Mouse (Mus musculus): ENCODE measurements around the gene Spata31d1a.

The Spata31d1a gene

DNA sequence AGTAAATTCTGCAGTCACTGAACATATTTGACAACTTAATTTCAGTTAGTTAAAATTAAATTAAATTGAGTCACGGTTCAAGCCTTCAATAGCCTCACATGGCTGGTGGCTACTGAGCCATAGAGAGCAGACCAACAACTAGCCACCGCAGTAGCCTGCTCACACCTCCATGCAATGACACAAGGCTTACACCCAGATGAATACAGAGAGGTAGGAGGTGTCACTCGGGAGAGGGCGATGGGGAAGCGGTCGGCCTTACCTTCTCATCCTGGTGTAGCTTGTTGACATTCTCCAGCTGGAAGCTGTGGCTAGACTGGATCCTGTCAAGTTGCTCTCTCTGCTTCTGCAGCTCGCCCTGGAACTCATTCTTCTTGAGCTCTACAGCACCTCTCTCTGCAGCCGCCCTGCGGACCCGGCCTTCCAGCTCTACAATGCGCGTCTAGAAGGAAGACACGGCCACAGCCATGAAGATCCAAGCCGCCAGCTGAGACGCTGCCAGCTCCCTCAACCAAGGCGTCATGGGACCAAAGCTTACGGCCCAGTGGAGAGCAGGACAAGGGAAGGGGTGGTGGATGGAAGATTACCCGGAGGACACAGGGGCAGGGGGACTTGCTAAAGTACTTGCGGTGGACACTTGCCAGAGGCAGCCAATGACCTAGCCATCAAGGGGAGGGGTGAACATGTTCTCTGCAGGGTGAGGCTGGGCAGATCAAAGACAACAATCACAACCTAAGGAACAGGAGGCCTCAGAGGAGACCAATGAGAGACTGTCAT, 46.0 kb downstream of the Spata31d1a start:
- no peak for DNase-seq (ENCODE audit: low spot score)

DNA sequence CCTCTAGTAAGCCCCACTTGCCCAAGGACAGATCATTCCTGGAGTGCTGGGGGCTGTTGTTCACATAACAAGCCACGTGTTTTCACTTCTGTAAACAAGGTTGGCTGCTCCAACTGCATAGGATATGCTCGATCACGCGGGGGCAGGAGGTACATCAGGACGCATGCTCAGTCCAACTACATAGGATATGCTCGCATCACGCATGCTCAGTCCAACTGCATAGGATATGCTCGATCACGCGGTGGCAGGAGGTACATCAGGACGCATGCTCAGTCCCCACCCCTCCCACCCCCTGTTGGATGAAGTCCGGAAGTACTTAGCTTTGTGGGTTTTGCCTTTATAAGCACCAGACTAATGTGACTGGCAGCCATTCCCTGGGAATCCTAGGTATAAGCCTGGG, 48.2 kb downstream of the Spata31d1a start:
- no peak for DNase-seq (ENCODE audit: low spot score)

DNA sequence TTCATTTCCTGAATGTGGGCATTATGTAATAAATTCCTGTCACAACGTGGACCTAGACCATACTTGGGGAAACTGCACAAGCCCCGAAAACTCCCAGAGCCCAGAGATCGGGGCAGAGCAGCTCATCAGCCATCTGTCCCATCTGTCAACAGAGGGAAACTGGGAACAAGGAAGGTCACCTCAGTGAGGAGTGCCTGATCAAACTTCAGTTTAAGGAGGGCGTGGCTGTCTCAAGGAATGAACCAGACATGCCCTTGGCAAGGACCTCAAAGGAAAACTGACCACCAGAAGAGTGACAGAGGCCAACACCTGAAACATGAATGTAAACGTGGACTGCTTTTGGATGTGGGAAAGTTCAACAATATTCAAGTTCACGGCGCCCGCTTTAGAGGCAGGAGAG, 48.7 kb downstream of the Spata31d1a start:
- DNase-seq (ENCODE audit: low spot score), result no peak

DNA sequence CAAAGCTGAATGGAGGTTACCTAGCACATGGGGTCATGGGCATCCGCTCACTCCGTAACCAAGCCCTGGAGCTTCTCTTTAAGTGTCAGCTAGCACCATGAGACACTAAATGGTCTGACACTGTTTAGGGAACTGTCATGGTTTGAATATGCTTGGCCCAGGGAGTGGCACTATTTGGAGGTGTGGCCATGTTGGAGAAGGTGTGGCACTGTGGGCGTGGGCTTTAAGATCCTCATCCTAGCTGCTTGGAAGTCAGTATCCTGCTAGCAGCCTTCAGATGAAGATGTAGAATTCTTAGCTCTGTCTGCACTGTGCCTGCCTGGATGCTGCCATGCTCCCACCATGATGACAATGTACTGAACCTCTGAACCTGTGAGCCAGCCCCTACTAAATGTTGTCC, 49.8 kb downstream of the Spata31d1a start:
- no peak for DNase-seq (ENCODE audit: low spot score)

DNA sequence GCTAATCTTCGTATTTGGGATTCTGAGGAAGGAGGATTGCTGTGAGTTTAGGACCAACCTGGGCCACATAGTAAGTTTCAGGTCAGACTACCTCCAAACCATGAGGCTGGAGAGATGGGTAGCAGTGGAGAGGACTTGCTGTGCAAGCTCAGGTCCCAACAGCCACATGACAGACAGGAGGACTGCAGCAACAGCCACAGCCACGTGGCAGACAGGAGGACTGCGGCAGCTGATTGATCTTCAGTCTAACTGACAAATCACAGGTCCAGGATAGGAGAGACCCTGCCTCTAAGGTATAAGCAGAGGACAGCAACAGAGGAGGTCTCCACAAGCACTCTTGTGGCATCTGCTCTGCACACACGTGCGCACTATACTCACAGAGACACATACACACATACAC, 52.3 kb downstream of the Spata31d1a start:
- DNase-seq (ENCODE audit: low spot score), result no peak

DNA sequence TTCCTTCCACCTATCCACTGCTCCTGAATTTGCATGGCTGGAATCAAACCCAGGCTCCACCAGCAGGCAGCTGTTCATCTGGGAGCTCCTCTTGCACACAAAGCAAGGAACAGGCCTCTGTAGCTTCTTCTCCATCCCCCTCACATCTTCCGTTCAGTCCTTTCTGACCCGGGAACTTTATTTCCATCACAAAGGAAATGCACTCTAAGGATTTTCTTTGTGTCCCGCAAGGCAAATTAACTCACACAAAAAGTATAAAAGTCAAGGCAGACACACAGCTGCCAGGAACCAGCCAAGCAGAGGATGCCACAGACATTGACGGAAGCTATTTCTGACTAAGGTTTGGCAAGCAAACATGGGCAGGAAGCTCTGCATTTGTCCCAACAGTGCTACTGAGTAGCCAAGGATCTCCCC, 53.1 kb downstream of the Spata31d1a start:
- DNase-seq (ENCODE audit: low spot score), result no peak

DNA sequence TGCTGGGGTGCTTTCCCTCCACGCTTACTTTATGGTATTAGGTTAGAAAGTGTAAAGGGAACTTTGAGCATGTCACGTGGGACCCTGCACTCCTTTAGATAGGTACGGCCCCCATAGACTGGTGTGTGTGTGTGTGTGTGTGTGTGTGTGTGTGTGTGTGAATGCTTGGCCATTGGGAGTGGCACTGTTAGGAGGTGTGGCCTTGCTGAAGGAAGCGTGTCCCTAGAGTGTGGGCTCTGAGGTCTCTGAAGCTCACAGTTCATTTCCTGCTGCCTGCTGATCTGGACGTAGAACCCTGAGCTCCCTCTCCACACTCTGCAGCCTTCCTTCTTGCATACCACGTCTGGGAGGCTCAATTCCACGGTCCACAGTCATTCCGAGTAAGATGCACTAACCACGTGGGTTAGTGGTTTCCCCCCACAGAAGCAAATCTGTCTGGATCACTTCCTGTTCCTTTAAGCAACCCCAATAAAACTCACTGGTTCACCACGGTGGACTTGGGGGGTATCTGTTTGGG, 53.8 kb downstream of the Spata31d1a start:
- no peak for DNase-seq (ENCODE audit: low spot score)

DNA sequence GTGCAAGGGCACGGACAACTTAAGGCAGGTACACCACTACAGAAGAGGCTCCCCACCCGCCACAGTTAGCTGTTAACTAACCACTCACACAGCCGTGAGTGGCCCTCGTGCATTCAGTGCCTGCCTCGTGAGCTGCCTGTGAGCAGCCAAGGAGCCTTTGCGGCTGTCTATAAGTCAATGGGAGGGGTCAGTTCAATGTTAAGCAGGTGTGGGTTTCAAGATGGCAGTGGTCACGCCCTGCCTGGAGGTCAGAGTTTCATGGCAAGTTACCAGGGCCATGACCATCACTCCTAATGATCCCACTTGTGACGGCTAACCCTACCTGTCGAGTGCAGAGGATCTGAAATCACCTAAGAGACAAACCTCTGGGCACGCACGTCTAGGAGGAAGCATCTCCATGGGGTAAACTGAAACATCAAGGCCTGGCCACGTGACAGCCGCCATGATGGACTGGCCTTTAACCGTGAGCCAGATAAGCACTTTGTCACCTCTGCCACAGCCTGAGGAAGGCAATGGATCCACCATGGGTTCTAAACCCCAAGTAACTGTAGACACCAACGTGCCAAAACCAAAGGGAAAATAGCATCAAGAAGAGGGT, 54.3 kb downstream of the Spata31d1a start:
- DNase-seq (ENCODE audit: low spot score), result no peak

DNA sequence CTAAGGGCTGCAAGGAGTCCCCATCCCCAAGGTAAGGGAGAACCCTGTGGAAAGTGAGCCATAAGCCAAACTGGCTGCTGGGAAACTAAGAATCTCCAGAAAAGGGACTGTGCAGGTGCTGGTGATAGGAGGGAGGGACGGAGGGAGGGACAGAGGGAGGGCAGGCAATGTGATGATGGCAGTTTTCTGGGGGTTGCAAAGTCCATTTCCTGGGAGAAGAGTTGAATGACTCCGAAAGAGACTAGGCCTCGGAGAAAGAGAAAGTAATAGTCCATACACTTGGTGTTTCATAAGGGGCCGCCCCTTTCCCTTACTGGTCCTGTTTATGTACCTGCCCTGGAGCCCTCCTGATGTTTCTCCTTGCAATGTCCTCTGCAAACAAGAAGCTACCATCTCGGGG, 55.7 kb downstream of the Spata31d1a start:
- DNase-seq (ENCODE audit: low spot score), result no peak

DNA sequence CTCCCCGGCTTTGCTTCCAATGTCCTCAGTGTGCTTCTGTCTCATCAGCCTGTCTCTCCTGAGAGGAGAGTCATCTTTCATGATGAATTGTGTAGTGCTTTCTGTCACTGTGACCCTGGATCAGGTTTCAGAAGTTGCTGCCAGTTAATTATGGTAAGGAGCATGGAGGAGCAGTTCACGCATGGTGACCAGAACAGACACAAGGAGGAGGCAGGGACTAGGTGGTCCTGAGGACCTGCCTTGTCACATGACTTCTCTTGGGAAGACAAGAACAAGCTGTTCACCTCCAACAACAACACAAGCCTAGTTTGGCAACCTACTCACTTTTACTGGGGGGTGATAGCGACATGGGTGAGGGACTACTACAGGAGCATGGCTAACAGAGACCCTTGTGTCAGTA, 57.0 kb downstream of the Spata31d1a start:
- no peak for DNase-seq (ENCODE audit: low spot score)

DNA sequence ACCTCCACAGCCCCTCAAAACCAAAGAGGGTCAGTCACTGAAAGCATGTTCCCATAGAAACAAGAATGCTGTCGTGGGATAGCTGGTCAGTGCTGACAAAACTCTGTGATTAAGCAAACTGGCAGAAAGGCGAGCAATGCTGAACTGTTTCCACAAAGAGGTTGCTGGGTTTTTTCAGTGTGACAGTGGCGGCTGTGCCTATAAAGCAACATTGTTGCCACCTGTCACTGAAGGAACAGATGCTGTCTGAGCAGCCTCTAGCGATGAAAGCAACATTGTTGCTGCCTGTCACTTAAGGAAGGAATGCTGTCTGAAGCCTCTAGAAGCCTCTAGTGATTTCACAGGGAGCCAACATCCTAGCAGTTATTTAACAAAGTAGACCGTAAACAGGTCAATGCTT, 57.5 kb downstream of the Spata31d1a start:
- DNase-seq (ENCODE audit: low spot score), result no peak
